Mouse (Mus musculus) gastrocnemius, postnatal 36 days (tissue): ENCODE measurements around the gene Zfp169. TPM values are rescaled to one million over a fixed set of nuclear protein-coding genes. Genes with fewer than 3 reads are reported as not detected.
A peak's percentile ranks its signal among the peaks of the same experiment; 100 is the strongest.
"Not testable (repeated sequence)": the region's sequence is repeated elsewhere in the genome, so short reads cannot be mapped to it uniquely, and the experiment has no call there.

Experiments
- DNase-seq, 2 experiments: peaks; one replicate each; pipeline ENCODE4 v3.0.0; 2022
- intact Hi-C: fragments of 180-260 bp; cut with DNase I; formaldehyde crosslinking; loops from one replicate; pipeline ENCODE4 v1.15.1; 2025
- total RNA-seq, 2 experiments: library from RNA; stranded (reverse); gene quantifications; 2 replicates each; pipeline ENCODE4 v1.2.3; 2021

Zfp169 gene
- total RNA-seq, 2 experiments from 2014 or later: 2.2 to 3.6 TPM

- intact Hi-C loops: loop anchor here (1.0 kb wide), 2 partner anchors 43 to 111 kb away; no protein-coding TSS in a partner anchor
- DNase-seq: peak; percentile 22 to 32
Measured at GRCm38 (mm10) chr13:48528123-48528871, 15.0 kb upstream of the Zfp169 start.

- intact Hi-C loops: loop anchor here (1.0 kb wide), 1 partner anchor 49 kb away; no protein-coding TSS in a partner anchor
- DNase-seq: no peak
Measured at GRCm38 (mm10) chr13:48525745-48526144, 12.5 kb upstream of the Zfp169 start.

GRCm38 (mm10) chr13:48519122-48519521, 5.9 kb upstream of the Zfp169 start:
- intact Hi-C loops, DNase-seq: not testable (repeated sequence)

GRCm38 (mm10) chr13:48515861-48516260, 2.6 kb upstream of the Zfp169 start:
- intact Hi-C loops: no loop called here
- DNase-seq: no peak

GRCm38 (mm10) chr13:48508661-48509060, 4.6 kb downstream of the Zfp169 start:
- intact Hi-C loops: no loop called here
- DNase-seq: no peak

GRCm38 (mm10) chr13:48502422-48502821, 10.8 kb downstream of the Zfp169 start:
- intact Hi-C loops: no loop called here
- no peak for DNase-seq

- DNase-seq: no peak
- intact Hi-C loops: no loop called here
Measured at GRCm38 (mm10) chr13:48498676-48499075, 14.6 kb downstream of the Zfp169 start.

GRCm38 (mm10) chr13:48497693-48498221, 15.5 kb downstream of the Zfp169 start:
- intact Hi-C loops: no loop called here
- peak; percentile 31 to 37 for DNase-seq

GRCm38 (mm10) chr13:48493183-48493582, 20.1 kb downstream of the Zfp169 start:
- no peak for DNase-seq
- intact Hi-C loops: no loop called here

- DNase-seq: no peak
- intact Hi-C loops: no loop called here
Measured at GRCm38 (mm10) chr13:48490396-48491182, 22.7 kb downstream of the Zfp169 start.

- intact Hi-C loops: no loop called here
- DNase-seq: no peak
Measured at GRCm38 (mm10) chr13:48483606-48484005, 29.6 kb downstream of the Zfp169 start.

- intact Hi-C loops: loop anchor here (5.0 to 10.0 kb wide), 2 partner anchors 194 to 631 kb away; no protein-coding TSS in a partner anchor
- DNase-seq: no peak
Measured at GRCm38 (mm10) chr13:48468656-48469180, 44.5 kb downstream of the Zfp169 start.

GRCm38 (mm10) chr13:48466186-48466585, 47.1 kb downstream of the Zfp169 start:
- DNase-seq: no peak
- intact Hi-C loops: loop anchor here (5.0 to 10.0 kb wide), 2 partner anchors 191 to 629 kb away; no protein-coding TSS in a partner anchor

GRCm38 (mm10) chr13:48464170-48464569, 49.1 kb downstream of the Zfp169 start:
- intact Hi-C loops: loop anchor here (2.0 to 10.0 kb wide), 3 partner anchors 189 to 1115 kb away; no protein-coding TSS in a partner anchor
- DNase-seq: peak; percentile 16 to 32

- intact Hi-C loops: no loop called here
- DNase-seq: no peak
Measured at GRCm38 (mm10) chr13:48459280-48459679, 54.0 kb downstream of the Zfp169 start.

- no peak for DNase-seq
- intact Hi-C loops: no loop called here
Measured at GRCm38 (mm10) chr13:48448119-48448518, 65.1 kb downstream of the Zfp169 start.

- intact Hi-C loops: no loop called here
- DNase-seq: no peak
Measured at GRCm38 (mm10) chr13:48443996-48444395, 69.3 kb downstream of the Zfp169 start.

GRCm38 (mm10) chr13:48438321-48438720, 74.9 kb downstream of the Zfp169 start:
- DNase-seq: no peak

More at GRCm38 (mm10) chr13:48438321-48438720, 74.9 kb downstream of the Zfp169 start:
- intact Hi-C loops: no loop called here
